Mouse (Mus musculus): Measurements from ENCODE around the gene Eprs.

DNA sequence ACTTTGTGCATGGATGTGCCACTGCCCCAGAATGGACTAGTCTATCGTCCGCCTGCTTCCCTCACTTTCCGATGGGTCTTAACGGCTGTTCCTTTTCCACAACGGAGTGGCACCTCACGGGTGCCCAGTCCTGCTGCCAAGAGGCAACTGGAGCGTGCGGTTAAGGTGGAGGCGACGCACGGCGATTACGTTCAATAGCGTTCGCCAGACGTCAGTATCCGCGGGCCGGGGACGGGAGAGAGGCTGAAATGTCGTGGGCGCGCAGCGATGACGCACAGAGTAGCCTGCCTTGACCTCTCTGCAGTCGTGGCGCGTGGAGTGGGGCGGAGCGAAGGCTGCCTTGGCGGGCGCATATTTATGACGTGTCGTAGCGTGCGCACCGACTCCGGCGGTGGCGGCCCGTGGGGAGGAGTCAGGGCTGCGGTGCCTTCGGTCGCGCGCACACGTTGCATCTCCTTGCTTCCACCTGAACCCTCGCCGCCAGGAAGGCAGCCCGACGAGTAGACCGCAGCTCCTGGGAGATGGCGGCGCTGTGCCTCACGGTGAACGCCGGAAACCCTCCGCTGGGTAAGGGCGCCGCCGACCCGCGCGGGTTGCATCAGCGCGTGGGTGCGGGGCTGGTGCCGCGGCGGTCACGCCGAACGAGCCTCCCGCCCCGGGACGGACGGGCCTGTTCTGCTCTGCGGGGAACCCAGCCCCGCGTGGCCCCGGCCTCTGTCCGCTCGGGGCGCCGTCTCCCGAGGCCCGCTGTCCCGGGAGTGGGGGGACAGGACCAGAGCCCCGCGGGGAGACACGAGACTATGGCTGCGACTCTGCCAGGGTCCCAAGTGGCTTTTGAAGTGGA lies at the start of gene Eprs:
- TF ChIP-seq CTCF (IDR thresholded peaks at IDR 0.05; ENCODE audit: low read depth) = 0 out of 2 replicates have a peak, but pooled peaks have one; percentile 3
- TF ChIP-seq EP300 (IDR thresholded peaks at IDR 0.05; ENCODE audit: low read depth) = no peak
